Mouse (Mus musculus): Measurements from ENCODE around the gene Fbxl16.

Fbxl16 gene

DNA sequence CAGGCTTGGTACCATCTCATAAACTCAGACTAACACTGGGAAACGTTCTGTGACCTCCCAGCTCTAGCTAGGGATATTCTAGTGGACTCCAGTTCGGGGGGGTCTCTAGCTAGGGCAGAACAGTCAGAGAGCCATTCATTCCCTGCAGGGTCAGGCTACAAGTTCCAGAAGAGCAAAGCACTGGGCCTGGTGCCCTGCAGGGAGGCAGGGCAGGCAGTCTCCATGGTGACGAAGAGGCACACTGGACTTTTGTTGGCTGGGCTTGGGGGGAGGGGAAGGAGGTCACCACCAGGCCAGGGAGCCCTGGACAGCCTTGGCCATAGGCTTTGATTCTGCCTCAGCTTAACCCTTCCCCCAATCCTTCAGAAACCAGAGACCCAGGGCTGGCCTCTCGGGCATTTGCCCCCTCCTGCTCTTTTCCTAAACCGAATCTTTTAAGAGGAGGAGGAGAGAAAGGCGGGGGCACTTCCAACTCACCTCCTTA lies 13.2 kb upstream of the Fbxl16 start, which contains the start of gene AC134908.4:
Gene AC134908.4, minus strand, starts transcription at position 51 of the 484 bp plus-strand sequence.
- DNase-seq (ENCODE audit: low spot score): no peak

DNA sequence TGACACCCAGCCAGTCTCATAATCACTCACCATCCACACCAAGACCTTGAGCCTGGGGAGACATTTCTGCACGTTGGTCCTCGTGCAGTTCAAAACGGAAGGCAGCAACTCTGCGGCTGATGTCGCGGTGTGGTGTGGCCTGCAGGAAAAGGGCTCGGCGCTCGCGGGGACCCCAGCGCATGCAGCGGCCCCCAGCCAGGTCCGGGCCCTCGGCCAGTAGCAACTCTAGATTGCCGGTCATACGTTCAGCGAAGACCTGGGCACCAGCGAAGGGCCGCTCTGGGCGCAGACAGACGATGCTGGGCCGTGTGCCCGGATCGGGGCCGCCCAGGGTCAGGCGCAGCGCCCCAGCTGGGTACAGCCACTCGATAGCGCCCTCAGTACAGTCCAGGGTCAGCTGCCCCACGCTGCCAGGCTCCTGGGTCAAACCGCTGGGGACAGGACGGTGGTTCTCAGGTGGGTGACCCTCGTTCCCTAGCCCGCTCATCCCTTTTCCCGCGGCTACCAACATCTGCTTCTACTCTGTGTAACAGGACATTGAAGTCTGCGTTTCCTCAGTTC lies 12.6 kb upstream of the Fbxl16 start:
- peak; percentile 55 for DNase-seq (ENCODE audit: low spot score)

DNA sequence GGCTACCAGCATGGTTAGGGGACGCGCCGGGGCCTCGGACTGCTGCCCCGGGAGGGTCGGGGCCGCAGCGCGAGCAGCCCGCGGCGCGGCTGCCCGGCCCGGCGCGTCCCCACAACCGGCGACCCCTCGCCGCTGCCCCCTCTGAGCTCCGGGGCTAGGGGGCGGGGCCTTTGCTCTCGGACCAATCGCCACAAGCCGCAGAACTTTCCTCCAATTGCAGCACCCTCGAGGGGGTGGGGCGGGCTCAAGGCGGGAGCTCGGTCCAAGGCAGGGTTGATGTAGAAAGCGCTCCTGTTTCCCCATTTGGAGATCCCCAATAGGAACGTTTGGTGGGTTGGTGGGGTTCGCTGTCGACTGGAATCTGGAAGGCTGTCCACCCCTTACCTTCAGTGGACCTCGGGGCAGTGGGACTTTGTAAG lies 11.9 kb upstream of the Fbxl16 start, which contains the start of gene Metrn:
Gene Metrn, minus strand, starts transcription at position 186 of the 419 bp plus-strand sequence.
- peak; percentile 95 for DNase-seq (ENCODE audit: low spot score)

DNA sequence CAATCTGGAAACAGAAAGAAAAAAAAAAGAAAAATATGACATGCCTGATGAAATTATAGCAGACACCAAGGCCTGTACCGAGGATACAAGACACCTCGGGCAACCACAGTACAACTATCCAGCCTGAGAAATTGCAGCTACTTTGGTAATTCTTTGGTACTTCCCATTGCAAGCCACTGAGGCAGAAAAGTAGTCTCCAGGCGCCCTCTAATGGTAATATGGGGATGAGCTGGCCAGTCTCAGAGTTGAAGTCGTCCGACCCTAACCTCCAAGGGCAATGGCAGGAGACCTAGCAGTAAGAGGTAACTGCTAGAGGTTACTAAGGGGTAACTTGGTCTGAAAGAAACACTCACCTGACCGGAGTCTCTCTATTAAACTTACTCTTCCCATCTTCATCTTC lies 7.9 kb upstream of the Fbxl16 start:
- peak; percentile 50 for DNase-seq (ENCODE audit: low spot score)

DNA sequence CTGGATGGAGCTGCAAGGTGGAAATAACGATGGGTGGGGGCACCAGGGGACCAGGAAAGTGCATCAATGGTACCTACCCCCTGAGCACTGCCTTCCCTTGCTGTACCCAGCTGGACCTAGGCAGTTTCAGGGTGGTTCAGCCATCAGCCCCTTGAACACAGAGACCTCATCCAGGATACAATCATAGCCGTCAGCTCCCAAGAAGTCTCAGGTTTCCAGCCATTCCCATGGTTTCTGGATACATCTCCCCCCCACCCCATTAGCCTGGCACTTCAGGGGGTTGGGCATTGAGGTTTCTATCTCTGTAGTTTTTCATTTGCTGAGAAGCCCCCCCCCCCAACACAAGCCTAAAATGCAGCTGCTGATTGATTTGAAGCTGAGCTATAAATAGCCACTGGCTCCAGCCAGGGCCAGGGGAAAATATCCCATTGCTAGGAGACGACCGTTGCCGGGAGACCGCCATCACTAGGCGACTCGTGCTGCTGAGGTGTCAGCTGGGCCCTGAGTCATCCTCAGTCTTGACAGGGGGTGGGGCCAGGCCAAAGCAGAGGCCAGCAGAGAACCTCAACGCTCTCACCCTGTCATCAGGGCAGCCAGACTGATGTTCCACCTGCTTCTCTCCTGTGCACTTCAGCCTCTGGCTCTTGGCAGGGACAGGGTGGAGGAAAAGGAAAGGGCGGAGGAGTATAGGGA lies 5.9 kb upstream of the Fbxl16 start:
- peak; percentile 38 for DNase-seq (ENCODE audit: low spot score)

- no peak for DNase-seq (ENCODE audit: low spot score)
Observed at GRCm38 (mm10) chr17:25806507-25806906, 2.4 kb upstream of the Fbxl16 start.

- peak; percentile 36 for DNase-seq (ENCODE audit: low spot score)
Observed at GRCm38 (mm10) chr17:25807452-25807851, 1.4 kb upstream of the Fbxl16 start.

- DNase-seq (ENCODE audit: low spot score): no peak
Observed at GRCm38 (mm10) chr17:25808028-25808427, 857 bp upstream of the Fbxl16 start.

DNA sequence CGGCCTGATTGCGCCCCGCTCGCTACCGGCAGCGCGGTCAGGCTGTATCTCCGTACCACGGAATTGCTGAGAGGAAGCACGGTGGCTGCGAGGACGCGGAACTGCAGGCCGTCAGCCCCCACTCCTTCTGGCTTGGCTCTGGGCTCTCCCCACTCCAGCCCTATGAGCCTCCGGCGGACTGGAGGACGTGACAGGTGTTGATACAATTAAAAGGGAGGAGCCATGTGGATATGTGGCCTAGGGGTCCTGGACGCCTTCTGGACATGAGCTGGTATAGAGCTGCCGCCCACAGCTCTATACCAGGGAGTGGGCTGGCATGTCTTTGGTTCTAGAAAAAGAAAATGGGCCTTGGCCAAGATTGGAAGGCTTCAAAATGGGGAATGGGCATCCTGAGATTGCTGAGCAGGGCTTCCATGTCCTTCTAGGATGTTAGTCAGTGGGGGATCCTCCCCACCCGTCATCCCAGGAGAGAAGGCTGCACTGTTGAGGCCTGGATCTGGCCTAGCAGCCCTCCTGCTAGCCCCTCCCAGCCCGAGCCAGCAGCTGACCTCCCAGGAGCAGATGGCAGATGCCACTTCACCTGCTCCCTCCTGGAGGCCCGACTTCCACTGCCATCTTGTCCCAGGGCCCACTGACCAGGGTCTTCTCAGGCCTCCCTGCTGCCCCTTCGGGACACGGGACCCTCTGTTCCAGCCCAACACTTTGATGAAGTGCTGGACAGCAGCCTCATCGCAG lies 888 bp downstream of the Fbxl16 start:
- peak; percentile 39 for DNase-seq (ENCODE audit: low spot score)

DNA sequence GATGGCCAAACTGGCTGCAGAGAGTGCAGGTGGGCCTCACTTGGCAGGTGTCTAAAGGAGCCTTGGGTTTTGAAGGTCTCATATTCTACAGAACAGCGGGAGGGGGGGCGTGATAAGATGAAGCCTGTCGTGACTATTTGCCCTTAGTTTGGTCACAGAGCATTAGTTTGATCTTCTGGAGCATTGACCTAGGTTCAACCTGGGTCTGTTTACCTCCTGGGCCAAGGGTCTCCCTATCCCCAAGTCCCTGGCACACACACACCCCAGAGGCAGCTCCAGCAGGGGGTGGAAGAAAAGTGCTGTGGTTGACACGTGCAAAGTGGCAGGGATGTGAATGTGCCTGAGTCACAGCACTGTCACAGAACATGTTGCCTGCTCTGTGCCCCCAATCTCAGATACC lies 2.0 kb downstream of the Fbxl16 start:
- peak; percentile 33 for DNase-seq (ENCODE audit: low spot score)

GRCm38 (mm10) chr17:25813471-25813870 lies 4.6 kb downstream of the Fbxl16 start:
- DNase-seq (ENCODE audit: low spot score): peak; percentile 94

- DNase-seq (ENCODE audit: low spot score): peak; percentile 33
Observed at GRCm38 (mm10) chr17:25817662-25818061, 8.8 kb downstream of the Fbxl16 start.

DNA sequence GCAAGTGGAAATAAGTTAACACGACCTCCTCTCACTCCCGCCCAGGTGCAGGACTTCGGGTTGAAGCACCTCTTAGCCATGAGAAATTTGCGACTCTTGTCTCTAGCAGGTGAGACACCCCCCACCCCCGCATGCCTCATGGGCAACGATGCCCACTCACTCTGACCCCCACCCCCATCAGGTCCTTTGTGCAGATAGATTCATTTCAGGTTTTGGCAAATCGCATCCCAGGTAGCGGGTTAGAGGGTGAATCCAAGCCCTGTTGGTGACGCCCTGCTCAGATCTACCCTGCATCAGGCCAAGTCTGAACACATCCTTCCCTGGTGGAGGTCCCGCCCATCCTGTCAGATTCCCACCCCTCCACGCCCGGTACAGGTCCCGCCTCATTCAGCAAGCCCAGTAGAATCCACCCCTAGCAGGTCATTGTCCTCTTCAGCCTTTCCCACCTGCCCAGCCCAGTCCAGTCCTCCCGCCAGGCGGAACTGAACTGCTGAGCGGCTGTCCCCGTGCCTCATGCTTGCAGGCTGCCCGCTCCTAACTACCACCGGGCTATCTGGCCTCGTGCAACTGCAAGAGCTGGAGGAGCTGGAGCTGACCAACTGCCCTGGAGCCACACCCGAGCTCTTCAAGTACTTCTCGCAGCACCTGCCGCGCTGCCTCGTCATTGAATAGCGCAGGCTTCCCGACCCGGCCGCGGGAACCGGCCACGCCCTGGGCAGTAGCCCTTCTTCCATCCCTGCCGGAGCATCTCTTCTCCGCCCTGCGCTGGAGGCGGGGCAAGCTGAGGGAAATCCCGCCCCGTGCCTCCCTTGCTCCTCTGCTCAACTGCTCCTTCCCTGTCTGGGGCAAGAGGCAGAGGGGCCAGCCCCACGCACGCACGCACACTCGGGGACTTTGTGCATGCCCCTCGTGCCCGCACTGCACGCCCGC lies 10.2 kb downstream of the Fbxl16 start:
- peak; percentile 52 for DNase-seq (ENCODE audit: low spot score)

- DNase-seq (ENCODE audit: low spot score): peak; percentile 69
Observed at GRCm38 (mm10) chr17:25823452-25823851, 14.6 kb downstream of the Fbxl16 start, which contains the start of gene Wdr24. Wdr24 (plus strand) TSS chr17:25823627.

DNA sequence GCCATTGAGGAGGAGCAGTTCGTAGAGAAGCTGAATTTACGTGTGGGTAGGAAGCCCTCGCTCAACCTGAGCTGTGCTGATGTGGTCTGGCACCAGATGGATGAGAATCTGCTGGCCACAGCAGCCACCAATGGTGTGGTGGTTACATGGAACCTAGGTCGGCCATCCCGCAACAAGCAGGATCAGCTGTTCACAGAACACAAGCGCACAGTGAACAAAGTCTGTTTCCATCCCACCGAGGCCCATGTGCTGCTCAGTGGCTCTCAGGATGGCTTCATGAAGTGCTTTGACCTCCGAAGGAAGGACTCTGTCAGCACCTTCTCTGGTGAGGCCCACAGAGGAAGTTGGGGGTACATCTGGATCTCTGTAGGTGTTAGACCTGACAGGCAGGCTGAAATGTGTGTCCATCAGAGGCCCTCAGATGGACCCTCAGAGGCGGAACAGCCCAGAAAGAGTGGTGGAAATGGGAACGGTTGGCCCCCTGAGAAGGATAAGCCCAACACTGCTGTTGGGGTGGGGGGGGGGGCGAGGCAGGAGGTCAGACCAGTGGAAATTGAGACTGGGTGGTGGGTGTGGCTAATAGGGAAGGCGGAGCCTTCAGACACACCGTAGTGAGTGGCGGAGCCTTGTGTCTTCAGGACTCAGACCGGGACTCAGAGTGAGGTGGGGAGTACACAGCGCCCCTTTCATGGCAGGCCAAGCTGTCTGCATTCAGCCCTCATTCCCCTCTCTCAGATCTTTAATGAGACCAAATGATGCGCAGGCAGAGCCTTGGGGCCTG lies 15.7 kb downstream of the Fbxl16 start:
- no peak for DNase-seq (ENCODE audit: low spot score)

DNA sequence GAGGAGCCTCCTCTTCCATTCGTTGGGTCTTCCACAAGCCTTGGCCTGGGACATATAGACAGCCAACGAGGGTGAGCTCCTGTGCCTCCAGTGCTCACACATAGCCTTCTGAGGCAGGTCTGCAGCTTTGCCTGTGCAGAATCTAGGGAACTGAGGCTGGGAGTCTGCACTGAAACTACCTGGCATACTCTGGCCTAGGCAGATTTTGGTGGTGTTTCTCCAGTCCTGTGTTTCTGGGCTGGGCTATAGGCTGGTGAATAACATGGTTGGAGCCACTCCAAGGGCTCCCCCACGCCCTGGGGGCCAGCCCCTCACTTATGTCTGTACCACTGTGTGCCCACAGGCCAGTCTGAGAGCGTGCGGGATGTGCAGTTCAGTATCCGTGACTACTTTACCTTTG lies 16.4 kb downstream of the Fbxl16 start:
- DNase-seq (ENCODE audit: low spot score): no peak

DNA sequence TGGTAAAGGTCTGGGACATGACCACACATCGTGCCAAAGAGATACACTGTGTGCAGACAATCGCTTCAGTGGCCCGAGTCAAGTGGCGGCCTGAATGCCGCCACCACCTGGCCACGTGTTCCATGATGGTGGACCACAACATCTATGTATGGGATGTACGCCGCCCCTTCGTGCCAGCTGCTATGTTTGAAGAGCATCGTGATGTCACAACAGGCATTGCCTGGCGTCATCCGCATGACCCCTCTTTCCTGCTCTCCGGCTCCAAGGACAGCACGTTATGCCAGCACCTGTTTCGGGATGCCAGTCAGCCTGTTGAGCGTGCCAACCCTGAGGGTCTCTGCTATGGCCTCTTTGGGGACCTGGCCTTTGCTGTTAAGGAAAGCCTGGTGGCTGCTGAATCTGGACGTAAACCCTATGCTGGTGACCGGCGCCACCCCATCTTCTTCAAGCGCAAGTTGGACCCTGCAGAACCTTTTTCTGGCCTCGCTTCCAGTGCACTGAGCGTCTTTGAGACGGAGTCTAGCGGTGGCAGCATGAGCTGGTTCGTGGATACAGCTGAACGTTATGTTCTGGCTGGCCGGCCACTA lies 17.2 kb downstream of the Fbxl16 start:
- no peak for DNase-seq (ENCODE audit: low spot score)

DNA sequence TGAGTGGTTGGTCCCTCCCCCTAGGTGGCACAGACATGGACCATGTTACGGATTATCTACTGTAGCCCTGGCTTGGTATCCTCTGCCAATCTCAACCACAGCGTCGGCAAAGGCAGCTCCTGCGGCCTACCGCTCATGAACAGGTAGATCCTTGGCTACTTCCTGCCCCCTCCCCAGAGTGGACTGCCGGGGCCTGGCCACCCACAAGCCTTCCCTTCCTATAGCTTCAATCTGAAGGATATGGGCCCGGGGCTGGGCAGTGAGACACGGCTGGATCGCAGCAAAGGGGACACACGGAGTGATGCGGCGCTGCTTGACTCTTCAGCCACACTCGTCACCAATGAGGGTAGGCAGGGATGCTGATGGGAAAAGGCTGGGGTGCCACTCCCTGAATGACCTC lies 18.1 kb downstream of the Fbxl16 start:
- DNase-seq (ENCODE audit: low spot score): no peak

- DNase-seq (ENCODE audit: low spot score): no peak
Observed at GRCm38 (mm10) chr17:25827546-25828222, 18.8 kb downstream of the Fbxl16 start.

DNA sequence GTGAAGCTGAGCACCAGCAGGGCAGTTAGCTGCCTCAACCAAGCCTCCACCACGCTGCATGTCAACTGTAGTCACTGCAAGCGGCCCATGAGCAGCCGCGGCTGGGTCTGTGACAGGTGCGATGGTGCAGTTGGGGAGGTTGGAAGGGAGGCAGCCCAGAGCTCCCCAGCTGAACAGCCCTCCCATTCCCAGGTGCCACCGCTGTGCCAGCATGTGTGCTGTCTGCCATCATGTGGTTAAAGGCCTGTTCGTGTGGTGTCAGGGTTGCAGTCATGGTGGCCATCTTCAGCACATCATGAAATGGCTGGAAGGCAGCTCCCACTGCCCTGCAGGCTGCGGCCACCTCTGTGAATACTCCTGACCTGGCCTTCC lies 19.3 kb downstream of the Fbxl16 start:
- no peak for DNase-seq (ENCODE audit: low spot score)

Data from testis, postnatal 10 days (tissue).